Mouse (Mus musculus) layer of hippocampus, postnatal 10 days (tissue): ENCODE data around the gene Eif5b. TPM values are rescaled to one million over a fixed set of nuclear protein-coding genes. Genes with fewer than 3 reads are reported as not detected.

ENCODE experiments used
- total RNA-seq, 2 experiments: library from RNA; stranded (reverse); gene quantifications; 2 replicates each; pipeline ENCODE4 v1.2.3; 2021

Gene Eif5b
- total RNA-seq, 2 experiments from 2014 or later = 35.1 to 38.8 TPM

Other genes starting within 250 kb of the Eif5b start
- 10 to 100 TPM; 15.3 to 18.0 TPM for gene Tsga10, start 131.6 kb upstream of the Eif5b start, total RNA-seq
- gene Lipt1, start 126.3 kb upstream of the Eif5b start, total RNA-seq = 1 to 10 TPM; 7.0 to 7.5 TPM
- gene Mitd1, start 107.6 kb upstream of the Eif5b start, total RNA-seq = 10 to 100 TPM; 11.9 to 13.7 TPM
- 100 to 1,000 TPM; 142 to 164 TPM for gene Mrpl30, start 107.5 kb upstream of the Eif5b start, total RNA-seq
- not detected for gene Lyg2, start 81.5 kb upstream of the Eif5b start, total RNA-seq
- not detected for gene Lyg1, start 40.3 kb upstream of the Eif5b start, total RNA-seq
- 10 to 100 TPM; 66.7 to 68.6 TPM for gene Txndc9, start 117 bp upstream of the Eif5b start, total RNA-seq
- 10 to 100 TPM; 36.7 to 38.6 TPM for gene Rev1, start 131.8 kb downstream of the Eif5b start, total RNA-seq